Mouse (Mus musculus): ENCODE results near the gene Gpr107.
A peak's percentile ranks its signal among the peaks of the same experiment; 100 is the strongest.
"Not testable (repeated sequence)": the region's sequence is repeated elsewhere in the genome, so short reads cannot be mapped to it uniquely, and the experiment has no call there.

The Gpr107 gene

DNA sequence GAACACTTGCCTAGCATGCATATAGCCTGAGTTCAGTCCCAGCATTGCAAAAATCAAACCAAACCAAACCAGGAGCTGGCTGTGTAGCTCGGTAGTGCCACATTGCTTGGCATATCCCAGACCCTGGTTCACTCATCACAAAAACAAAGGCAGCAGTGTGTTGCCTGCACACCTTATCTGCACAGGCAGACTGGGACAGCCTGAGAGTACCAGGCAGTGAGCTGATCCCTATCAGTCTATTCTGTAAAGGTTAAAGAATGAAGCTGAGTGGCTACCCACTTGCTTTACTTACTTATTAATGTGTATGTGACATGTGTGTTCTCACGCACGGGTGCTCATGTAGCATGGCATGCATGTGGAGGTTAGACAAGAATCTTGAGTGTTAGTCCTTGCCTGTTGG is 4.7 kb downstream of the Gpr107 start:
- DNase-seq (ENCODE audit: low spot score in 2 of 2), result no peak

DNA sequence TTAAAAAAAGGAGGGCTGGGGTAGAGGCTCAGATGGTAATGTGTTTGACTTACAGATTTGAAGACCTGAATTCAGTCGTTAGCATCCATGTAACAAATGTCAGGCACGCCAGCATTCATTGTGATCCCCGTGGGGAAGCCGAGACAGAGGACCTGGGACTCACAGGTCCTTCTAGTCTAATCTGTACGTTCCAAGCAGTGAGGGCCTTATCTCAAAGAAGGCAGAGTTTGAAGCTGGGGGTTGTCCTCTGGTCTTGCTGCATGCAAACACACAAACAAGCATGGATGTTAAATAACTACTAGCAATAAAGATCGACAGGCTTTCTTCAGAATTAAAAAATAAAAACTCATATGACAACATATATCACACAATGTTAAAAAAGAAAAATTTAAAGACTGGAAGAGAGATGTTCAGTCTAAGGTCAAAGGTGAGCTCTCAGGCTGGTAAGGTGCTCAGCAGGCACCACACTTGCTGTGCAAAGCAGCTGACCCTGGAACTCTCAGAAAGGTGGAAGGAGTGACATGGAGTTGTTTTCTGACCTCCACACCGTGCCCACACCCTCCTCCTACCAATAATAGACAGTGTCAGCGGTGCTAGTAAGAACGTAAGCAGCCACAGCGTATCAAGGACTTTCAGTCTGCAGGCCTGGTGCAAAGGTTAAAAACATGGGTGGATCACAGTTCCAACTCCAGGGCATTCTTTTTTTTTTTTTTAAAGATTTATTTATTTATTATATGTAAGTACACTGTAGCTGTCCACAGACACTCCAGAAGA is 8.2 kb downstream of the Gpr107 start:
- DNase-seq (ENCODE audit: low spot score in 2 of 2), result no peak

GRCm38 (mm10) chr2:31161620-31162019 is 9.5 kb downstream of the Gpr107 start:
- no peak for DNase-seq (ENCODE audit: low spot score in 2 of 2)

GRCm38 (mm10) chr2:31163361-31164118 is 11.4 kb downstream of the Gpr107 start:
- no peak for DNase-seq (ENCODE audit: low spot score in 2 of 2)

DNA sequence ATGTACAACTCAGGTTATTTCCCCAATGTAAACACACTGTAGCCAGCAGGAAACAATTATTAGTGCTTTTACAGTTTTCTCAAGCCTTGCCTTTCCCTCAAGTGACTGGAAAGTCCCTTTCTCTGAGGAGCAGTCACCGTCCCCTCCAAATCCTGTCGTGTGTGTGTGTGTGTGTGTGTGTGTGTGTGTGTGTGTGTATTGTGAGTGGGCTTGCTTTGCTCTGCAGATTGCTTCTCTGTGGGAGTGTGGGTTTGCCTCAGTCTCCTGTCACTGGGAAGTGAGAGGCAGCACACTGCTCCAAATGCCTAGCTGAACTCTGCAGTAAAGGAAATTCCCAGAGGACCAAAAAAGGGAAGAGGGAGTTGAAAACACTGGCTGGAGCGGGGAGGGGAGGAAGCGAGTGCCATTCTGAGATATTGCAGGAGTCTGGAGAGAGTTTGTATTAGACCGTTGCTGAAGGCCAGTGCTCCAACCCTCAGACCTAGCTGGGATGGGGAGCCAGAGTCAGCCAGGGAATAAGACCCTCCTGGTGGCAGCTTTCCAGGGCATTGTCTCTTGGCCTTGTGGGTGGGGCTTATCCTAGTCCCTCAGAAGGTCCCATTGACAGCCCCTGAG is 12.8 kb downstream of the Gpr107 start:
- DNase-seq (ENCODE audit: low spot score in 2 of 2), result no peak

DNA sequence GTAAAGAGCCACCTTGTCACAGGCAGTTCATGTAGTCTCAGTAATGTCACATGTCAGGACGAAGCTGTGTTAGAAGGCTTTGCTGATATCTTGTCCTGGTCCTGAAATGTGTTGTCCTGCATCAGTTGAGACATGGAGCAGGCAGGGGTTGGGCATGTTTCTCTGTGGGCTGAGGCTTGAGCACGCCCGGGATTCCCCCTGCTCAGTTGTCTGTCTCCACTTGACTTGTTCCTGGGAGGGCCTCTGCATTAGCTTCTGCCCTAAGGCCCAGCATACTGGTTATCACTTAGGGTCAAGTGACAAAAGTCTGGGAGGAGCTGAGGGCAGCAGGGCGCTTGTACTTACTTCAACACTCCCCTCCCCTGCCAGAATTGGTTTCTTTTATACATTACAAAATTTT is 13.4 kb downstream of the Gpr107 start:
- peak in 1 of 2 experiments; percentile 55 for DNase-seq (ENCODE audit: low spot score in 2 of 2)

GRCm38 (mm10) chr2:31167571-31167970 is 15.5 kb downstream of the Gpr107 start:
- not testable (repeated sequence) for DNase-seq (ENCODE audit: low spot score in 2 of 2)

DNA sequence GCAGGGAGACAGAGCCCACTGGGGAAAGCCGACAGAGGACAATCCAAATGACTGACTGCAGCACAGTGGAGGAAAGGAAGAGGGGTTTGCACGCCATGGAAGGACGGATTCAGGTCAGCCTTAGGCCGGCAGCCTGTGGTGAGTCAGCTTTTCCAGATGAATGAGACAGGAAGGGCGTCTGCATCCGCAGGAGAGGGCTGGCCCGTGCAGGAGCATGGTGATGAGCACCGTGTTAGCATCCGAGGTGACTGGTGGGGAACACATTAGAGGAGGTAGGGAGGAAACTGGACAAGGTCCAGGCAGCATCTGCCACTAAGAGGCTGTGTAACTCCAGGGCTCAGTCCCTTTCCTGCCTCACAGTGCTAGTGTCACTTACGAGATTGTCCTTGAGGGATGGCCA is 16.9 kb downstream of the Gpr107 start:
- peak in 1 of 2 experiments; percentile 55 for DNase-seq (ENCODE audit: low spot score in 2 of 2)

- DNase-seq (ENCODE audit: low spot score in 2 of 2), result peak in 1 of 2 experiments; percentile 57
Measured at GRCm38 (mm10) chr2:31170164-31170563, 18.0 kb downstream of the Gpr107 start.

DNA sequence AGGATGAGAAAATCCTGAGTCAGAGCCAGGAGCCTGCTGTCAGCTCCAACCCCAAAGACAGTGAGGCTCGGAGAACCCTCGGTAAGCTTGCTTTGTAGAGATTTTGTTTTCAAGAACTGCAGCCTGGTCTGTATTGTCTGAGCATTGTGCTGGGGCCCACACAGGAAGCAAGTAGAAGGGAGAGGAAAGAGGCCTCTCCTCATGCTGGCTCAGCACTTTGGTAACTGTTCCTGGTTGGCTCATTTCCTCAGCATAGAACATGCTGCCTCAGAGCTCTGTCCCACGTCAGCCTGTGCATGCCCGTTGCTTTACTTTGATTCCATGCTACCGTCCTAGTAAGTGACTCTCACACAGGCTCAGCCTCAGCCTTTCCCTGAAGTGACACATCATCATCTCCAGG is 19.9 kb downstream of the Gpr107 start:
- peak in 1 of 2 experiments; percentile 59 for DNase-seq (ENCODE audit: low spot score in 2 of 2)

DNA sequence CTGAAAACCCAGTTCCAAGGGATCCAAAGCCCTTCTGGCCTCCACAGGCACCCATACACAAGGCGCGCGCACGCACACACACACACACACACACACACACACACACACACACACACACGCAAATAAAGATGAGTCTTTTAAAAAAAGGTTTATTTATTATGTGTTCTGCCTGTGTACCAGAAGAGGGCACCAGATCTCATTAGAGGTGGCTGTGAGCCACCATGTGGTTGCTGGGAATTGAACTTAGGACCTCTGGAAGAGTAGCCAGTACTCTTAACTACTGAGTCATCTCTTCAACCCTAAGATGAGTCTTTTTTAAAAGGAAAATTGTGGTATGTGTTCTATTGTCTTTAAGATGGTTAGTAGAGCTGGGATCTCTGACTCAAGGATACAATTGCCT is 20.4 kb downstream of the Gpr107 start:
- no peak for DNase-seq (ENCODE audit: low spot score in 2 of 2)

GRCm38 (mm10) chr2:31173290-31173689 is 21.2 kb downstream of the Gpr107 start:
- DNase-seq (ENCODE audit: low spot score in 2 of 2), result no peak

- not testable (repeated sequence) for DNase-seq (ENCODE audit: low spot score in 2 of 2)
Measured at GRCm38 (mm10) chr2:31178593-31178992, 26.5 kb downstream of the Gpr107 start.

DNA sequence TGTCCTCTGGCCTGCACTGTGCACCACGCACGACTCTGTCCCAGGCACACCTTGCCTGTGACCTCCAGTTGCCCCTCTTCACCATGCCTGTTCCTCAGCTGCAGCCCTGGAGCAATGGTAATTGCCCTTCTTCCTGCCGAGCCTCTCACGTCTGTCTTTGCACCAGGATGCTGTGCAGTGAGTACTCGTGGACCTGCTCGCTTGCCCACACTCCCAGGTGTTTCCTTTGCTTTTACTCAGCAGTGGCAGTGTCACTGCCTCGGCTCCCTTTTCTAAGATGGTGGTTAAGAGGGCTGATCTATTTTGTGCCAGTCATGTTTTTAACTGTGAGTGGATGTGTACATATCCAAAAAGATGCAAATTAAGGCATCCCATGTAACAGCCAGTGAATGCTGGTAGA is 27.4 kb downstream of the Gpr107 start:
- DNase-seq (ENCODE audit: low spot score in 2 of 2), result no peak

- DNase-seq (ENCODE audit: low spot score in 2 of 2), result no peak
Measured at GRCm38 (mm10) chr2:31180081-31180551, 28.0 kb downstream of the Gpr107 start.

DNA sequence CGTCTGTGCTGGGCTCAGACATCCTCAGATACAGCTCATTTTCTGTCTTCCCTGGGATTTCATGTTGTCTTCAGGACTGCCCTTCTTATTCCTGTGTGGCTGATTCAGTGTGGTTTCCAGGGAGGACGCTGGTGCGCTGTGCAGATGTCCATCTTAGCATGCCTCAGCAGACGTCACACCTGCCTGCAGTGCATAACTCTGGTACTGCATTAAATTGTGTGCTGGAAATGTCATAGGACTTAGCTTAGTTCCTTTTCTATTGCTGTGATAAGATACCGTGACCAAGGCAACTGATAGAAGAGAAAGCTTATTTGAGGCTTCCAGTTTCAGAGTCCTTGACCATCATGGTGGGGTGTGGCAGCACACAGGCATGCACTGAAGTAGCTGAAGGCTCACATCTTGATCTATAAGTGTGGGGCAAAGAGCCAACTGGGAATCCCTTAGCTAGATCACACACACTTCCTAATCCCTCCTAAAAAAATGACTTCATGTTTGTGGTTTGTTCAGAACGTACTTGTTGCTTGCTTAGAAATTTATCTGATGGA is 30.7 kb downstream of the Gpr107 start:
- DNase-seq (ENCODE audit: low spot score in 2 of 2), result no peak

DNA sequence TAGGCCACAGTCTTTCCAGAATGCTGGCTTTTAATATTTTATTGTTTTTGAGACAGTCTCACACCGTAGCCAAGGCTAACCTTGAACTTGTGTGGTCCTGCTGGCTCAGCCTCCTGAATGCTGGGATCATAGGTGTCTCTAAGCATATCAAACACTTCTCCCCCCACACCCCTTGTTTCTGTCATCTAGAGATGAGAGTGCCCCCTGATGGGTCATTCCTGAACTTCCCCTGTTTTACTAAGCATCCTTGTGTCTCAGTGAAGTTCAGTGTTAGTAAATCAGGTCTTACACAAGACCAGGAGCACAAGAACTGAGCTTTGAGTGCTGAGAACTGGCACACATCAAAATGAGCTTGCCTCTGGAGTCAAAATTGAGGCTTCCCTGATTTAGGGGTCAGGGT is 31.7 kb downstream of the Gpr107 start:
- DNase-seq (ENCODE audit: low spot score in 2 of 2), result no peak

GRCm38 (mm10) chr2:31188691-31189090 is 36.6 kb downstream of the Gpr107 start:
- no peak for DNase-seq (ENCODE audit: low spot score in 2 of 2)

GRCm38 (mm10) chr2:31189654-31190053 is 37.5 kb downstream of the Gpr107 start:
- DNase-seq (ENCODE audit: low spot score in 2 of 2), result no peak

GRCm38 (mm10) chr2:31191765-31192164 is 39.6 kb downstream of the Gpr107 start:
- DNase-seq (ENCODE audit: low spot score in 2 of 2), result no peak

GRCm38 (mm10) chr2:31194356-31195021 is 42.4 kb downstream of the Gpr107 start:
- DNase-seq (ENCODE audit: low spot score in 2 of 2), result no peak

DNA sequence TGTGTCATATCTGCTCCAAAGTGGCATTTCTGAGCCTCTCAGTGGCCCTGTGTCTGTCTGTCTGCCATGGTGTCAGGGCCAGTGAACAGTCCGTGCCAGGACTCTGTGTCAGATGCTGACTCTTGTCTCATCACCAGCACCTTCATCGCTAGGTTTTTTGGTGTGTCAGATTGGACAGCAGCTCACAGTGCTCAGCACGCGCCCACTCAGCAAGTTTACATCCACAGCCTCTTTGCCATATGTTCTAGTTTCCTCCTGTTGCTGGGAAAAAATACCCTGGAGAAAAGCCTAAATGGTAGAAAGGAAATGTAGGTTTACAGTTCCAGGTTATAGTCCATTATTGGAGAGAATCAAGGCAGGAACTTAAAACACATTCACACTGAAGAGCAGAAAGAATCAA is 46.5 kb downstream of the Gpr107 start:
- DNase-seq (ENCODE audit: low spot score in 2 of 2), result no peak
